Mouse (Mus musculus) urinary bladder, postnatal 4 days (tissue): ENCODE measurements around the gene Dnajb6.
"Not testable (repeated sequence)": the region's sequence is repeated elsewhere in the genome, so short reads cannot be mapped to it uniquely, and the experiment has no call there.

Experiments
- DNase-seq, 2 experiments: peaks; one replicate each; pipeline ENCODE4 v3.0.0; 2021 to 2022; ENCODE audit warnings: low spot score in 2 of 2

Gene Dnajb6

DNA sequence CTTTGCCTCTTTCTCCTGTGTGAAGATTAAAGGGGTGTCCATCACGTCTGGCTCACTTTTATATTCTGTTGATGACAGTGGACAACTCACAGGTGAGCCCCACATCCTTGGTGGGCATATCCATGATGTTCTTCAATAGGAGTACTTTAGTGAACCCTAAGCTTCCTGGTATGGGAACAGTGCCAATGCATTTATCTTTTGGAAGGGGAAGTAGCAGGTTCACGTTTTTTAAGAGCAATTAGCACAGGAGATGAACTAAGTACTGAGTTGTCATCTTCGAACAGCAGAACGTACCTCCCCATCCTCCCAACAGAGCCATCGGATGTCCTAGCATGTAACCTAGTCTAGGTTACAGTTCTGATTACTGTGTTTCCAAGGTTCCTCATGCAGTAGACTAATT is 23.8 kb downstream of the Dnajb6 start:
- no peak for DNase-seq

GRCm38 (mm10) chr5:29770935-29771334 is 35.4 kb downstream of the Dnajb6 start:
- DNase-seq = no peak

GRCm38 (mm10) chr5:29772038-29772437 is 36.5 kb downstream of the Dnajb6 start:
- no peak for DNase-seq

DNA sequence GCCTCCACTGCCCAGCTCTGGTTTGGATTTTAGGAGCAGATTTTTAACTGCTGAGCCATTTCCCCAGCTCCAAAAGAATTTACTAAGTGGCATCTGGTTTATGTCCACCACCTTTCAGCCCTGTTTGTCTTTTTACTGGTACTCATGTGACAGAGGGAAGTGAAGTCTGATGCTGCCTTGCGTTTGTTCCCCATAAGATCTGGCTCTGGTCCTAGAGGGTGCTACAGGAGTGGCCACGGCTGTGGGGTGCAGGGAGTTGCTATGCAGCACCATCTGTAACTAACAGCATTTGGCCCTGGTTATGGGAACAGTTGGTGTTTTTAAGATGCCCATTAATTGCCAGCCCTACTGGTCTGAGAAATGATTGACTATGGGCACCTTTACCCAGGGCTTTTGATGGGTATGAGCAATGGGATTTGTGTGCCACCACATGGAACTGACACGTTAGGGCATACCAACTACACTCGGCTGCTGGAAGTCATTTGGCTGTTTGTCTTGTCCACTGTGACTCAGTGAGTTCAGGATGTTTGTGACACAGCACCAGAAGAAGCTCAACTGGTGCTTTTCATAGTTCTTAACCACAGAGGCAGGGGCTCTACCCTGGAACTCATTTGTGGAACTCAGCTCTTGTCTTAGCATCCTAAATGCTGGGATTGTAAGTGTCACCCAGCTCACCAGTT is 37.3 kb downstream of the Dnajb6 start:
- DNase-seq = no peak

- no peak for DNase-seq
These were observed 38.1 kb downstream of the Dnajb6 start for GRCm38 (mm10) chr5:29773460-29774150.

GRCm38 (mm10) chr5:29775437-29775836 is 39.9 kb downstream of the Dnajb6 start:
- DNase-seq = no peak

- no peak for DNase-seq
These were observed 42.5 kb downstream of the Dnajb6 start for GRCm38 (mm10) chr5:29778029-29778428.

DNA sequence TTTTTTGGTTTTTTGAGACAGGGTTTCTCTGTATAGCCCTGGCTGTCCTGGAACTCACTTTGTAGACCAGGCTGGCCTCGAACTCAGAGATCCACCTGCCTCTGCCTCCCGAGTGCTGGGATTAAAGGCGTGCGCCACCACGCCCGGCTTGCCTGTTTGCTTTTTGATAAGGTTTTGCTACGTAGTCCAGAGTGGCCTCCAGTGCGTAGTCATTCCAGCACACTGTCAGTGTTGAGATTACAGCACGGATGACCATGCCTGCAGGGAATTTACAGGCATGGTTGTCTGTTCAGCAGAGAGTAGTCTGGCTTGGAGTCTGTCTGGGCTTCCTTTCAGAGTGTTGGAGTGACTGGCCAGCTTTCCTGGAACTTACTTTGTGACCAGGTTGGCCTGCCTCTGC is 44.2 kb downstream of the Dnajb6 start:
- DNase-seq = not testable (repeated sequence)

- DNase-seq = no peak
These were observed 46.8 kb downstream of the Dnajb6 start for GRCm38 (mm10) chr5:29782261-29782660.

GRCm38 (mm10) chr5:29784906-29785305 is 49.4 kb downstream of the Dnajb6 start:
- DNase-seq = not testable (repeated sequence)

GRCm38 (mm10) chr5:29785953-29786352 is 50.5 kb downstream of the Dnajb6 start:
- DNase-seq = not testable (repeated sequence)

- DNase-seq = not testable (repeated sequence)
These were observed 59.4 kb downstream of the Dnajb6 start for GRCm38 (mm10) chr5:29794933-29795332.

DNA sequence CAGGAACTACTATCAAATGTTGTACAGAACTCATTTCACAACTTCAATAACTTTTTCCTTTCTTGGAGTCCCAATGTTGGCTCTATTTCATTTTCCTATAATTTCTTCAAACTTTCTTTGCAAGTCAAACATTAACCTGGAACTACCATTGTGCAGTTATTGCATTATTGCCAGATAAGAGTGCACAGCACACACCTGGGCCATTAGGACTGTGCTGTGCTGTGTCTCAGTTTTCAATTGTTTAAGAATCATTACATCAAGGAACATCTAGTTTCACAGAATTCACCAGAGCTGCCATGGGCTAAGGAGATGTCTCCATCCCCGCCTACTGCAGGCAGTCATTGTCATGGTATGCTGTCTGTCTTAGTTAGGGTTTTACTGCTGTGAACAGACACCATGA is 73.5 kb downstream of the Dnajb6 start:
- no peak for DNase-seq

GRCm38 (mm10) chr5:29811377-29811921 is 76.0 kb downstream of the Dnajb6 start:
- DNase-seq = not testable (repeated sequence)

DNA sequence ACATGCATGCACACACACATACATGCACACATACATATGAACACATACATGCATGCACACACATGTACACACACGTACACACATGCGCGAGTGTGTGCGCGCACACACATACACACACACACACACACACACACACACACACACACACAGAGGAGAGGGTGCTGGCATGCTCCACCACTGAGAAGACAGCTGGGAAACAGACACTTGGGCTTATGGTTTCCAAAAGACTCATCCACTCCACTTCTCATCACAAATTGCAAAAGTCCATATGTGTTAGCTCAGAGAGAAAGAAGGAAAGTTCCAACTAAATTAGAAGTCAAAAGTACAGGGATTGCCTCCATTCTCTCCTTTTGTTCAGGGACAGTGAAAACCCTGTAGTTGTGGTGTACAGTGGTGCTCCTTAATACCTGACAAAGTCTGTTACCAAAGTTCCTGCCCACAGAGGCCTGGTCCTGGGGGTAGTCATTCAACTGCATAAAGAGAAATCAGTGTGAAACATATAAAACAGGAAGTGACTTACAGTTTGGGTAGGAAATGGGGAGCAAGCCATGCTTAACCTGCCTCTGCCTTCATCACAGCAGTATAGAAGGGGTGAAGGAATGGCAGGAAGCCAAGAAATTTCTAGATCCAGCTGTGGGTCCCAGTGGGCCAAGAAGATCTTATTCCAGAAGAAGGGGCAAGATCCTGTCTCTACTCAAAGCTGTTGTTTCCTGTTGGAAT is 81.2 kb downstream of the Dnajb6 start:
- DNase-seq = no peak

DNA sequence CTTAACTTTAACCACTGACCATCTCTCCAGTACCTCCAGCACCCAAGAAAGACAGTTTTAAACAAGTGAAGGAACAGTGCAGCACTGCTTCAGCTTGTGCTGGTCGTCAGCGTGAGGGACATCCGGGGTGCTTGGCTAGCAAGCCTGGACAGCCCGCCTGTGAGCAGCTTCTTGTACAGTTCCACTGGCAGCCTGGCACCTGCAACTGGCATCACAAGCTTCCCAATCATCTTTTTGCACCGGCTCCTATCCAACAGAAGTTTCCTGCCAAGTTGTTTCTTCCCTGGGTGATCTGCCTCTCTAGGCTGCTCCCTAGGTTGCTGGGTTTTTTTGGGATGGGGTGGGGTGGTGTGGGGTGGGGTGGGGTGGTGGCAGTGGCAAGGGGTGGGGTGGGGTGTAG is 81.9 kb downstream of the Dnajb6 start:
- DNase-seq = no peak

DNA sequence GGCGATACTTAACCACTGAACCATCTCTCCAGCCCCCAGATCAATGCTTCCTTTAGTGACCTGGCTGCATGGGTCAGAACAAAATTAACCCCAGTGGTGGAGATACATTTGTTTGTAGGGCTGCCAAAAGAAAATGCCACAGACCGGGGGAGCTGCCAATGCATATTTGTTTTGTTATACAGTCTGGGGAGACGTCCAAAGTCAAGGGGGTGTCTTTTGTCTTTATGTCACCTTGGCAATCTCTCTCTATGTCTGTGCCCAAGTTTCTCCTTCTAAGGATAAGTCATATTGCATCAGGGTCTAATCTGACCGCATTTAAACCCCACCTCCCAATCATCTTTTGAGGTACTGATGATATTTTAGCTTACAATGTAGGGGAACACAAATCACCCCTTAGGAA is 82.8 kb downstream of the Dnajb6 start:
- no peak for DNase-seq

DNA sequence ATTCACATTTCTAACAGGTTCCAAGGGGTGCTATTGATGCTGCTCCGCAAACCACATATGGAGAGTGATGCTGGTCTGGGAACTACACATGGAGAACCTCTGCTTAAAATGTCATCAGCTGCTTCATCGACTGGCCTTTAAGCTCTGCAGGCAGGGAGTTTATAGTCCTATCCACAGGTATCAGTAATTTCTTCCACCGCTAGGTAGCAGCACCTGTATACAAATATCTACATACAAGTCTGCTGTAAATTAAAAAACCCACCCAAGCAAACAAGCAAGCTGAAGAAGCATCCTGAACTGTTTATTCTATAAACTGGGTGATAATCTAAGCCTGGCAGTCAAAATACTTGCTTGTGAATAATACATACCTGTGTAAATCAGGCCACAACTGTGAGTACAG is 89.3 kb downstream of the Dnajb6 start:
- DNase-seq = no peak

DNA sequence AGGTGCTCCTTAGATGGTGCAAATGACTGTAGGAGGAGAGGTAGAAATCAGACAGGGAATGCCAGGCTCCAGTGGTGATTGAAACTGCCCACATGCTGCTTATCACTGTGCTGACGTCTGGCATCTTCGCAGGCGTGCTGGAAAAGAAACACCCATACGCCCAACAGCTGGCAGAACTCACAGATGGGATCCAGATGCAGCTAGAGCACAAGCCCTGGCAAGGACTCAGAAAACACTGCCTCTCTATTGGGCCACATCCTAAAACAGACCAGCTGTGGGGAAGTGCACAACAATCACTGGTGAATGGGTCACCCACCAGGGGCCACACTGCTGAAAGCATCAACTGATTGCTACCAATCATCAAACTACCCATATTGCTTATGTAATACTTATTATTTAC is 91.3 kb downstream of the Dnajb6 start:
- no peak for DNase-seq

DNA sequence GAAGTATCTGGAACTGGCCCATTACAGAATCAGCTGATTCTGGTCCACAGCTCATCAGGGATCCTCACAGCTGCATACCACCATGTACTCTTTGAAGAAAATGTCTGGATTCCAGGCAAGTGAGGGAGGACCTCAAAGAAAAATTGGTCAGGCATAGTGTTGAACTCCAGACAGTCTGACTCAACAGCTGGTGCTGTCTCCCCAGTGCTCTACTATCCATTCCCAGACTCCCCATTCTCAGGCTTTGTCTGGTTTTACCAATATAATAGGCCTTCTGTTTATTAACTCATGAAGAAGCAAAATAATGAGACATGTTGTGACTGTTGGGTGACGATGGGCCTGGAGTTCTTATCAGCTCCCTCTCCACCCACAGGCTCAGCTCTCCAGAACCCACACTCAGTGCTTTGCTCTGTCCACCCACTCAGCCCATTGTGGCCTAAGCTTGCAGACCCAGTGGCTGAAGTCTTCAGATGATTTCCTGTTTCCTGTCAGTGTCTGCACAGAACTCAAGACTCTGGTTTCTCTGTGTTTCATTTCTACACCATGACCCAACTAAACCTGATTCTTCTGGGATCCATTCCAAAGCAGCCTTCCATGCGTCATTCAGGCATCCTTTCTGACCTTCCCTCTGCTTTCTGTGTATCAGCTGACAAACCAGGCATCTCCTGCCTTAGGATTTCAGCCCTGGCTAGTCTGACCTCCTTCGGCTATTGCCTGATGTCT is 107.1 kb downstream of the Dnajb6 start:
- no peak for DNase-seq

DNA sequence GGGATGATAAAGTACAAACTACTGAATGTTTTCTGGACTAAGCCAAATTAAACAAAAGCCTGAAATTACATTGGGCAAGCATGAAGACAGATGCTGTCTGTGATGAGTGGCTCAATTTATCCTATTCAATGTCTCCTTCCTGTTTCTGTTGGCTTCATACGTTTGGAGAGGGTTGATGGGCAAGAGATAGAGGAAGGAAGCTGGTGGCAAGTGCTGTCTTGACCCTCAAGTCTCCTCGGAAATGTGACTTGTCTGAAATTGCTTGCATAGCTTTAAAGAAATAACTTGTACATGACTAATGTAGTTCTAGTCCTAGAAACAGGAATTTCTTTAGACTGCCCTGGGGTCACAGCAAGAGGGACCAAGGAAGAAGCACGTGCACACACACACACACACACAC is 109.5 kb downstream of the Dnajb6 start:
- DNase-seq = no peak

- no peak for DNase-seq
These were observed 112.0 kb downstream of the Dnajb6 start for GRCm38 (mm10) chr5:29847494-29847893.
